Mouse (Mus musculus): ENCODE measurements around the gene Cma1. TPM values are rescaled to one million over a fixed set of nuclear protein-coding genes. Genes with fewer than 3 reads are reported as not detected.

Cma1 gene
- polyA plus RNA-seq, 1 experiment from 2014 or later: 28.3 TPM

DNA sequence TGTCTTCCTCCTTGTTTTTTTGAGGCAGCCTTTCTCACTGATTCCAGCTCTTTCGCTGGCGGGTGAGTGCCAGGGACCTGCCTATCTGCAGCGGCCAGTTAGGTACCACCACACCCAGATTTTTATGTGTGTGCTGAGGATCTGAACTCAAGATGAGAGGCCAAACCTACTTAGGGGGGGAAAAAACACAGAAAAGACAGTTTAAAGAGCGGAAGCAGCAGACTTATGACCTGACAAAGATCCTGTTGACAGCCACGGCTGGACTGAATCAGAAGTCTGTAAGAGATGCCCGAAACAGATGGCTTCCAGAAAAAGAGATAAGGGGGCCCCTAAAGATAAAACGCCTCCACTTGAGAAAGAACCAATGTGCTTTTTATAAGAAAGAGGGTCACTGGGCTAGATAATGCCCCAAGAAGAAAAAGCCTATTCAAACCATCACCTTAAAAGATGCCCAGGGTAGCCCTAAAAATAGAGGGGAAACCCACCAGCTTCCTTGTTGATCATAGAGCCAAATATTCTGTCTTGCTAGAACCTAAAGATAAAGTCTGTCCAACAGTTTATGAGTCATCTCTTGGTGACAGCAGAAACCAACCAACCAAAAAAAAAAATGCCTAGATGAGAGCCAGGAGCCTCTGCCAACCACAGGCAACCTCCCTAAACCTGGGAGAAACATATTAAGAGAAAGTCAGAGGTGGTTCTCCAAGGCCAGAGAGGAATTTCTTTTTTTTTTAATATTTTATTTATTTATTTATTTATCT lies 21.8 kb downstream of the Cma1 start:
- Histone ChIP-seq H3K4me1 (peaks cover 11% of the 10 kb centered on the region; the same call in 1 of the 2 replicates), H3K27me3 (no peaks in the 10 kb centered on the region), H3K9me3 (no peaks in the 10 kb centered on the region), H3K27ac (no peak overlapping the region), H3K36me3 (no peaks in the 10 kb centered on the region), H3K4me3 (no peak overlapping the region), H3K9ac (no peak overlapping the region), H3K4me2 (no peak overlapping the region)
- WGBS: 62% methylated on average over 7 of the region's 7 CpGs
- no peak for ATAC-seq (ENCODE audit: insufficient number of reproducible peaks, insufficient read depth, low FRiP score, low TSS enrichment, low read depth)

DNA sequence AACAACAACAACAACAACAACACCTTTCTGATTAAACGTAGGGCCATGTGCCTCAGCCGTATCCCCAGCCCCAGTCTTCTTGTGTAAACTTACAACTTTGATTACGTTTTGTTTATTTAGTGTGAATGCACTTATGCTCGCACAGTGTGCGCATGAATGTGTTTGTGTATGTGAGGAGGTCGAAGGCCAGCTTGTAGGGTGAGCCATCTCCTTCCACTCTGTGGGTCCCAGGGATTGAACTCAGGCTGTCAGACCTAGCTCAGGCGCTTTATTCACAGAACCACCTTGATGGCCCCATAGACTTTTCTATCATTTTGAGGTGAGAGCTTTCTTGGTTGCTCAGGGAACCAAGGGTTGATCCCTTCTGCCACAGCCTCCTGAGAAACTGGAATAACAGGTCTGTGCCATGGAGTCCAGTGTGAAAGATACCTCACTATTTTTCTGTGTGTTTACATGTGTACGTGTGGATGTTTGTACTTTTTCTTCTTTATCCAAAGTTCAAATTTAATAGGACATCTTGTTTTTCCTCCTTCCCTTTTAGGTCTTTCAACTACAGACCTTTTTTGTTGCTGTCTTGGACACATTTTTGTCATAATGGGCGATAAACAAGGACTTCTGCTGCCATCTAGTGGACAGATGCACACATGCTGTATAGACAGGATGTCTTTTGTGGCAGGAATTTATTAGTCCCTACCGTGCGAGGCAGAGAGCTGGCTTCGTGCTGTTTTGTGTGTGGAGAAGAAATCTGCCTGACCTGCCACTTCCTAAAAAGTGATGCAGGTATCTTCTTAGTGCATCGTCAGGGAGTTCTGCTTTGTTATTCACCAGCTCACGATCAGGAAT lies 26.0 kb downstream of the Cma1 start:
- Histone ChIP-seq H3K4me1 (peaks cover 11% of the 10 kb centered on the region; the same call in 1 of the 2 replicates), H3K36me3 (no peaks in the 10 kb centered on the region), H3K4me3 (no peak overlapping the region), H3K9ac (no peak overlapping the region), H3K27me3 (no peaks in the 10 kb centered on the region), H3K9me3 (no peaks in the 10 kb centered on the region), H3K4me2 (peak overlapping the region; percentile 38), H3K27ac (no peak overlapping the region)
- 0 out of 2 replicates have a peak, but pooled peaks have one; percentile 46 for ATAC-seq (ENCODE audit: insufficient number of reproducible peaks, insufficient read depth, low FRiP score, low TSS enrichment, low read depth)
- 37% methylated on average over 14 of the region's 14 CpGs for WGBS

DNA sequence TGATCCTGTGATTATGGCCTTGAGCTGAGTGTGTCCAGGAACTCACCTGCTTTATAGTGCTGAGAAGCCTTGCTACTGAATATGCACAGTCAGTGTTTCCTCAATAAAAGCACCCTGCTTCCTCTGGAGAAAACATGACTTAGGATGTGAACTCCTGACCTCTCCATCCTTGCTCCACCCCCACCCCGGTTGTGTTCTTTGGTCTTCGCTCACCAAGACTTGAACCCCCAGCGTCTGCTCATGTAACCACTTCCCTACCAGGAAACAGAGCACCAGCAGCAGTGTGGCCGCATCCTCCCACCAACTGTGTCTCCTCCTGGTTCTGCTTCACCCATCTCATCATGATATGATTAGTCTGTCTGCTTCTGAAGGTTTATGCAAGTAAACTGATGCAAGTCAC lies 31.1 kb downstream of the Cma1 start:
- Histone ChIP-seq H3K36me3 (no peaks in the 10 kb centered on the region), H3K9me3 (no peaks in the 10 kb centered on the region), H3K4me3 (no peak overlapping the region), H3K27me3 (no peaks in the 10 kb centered on the region), H3K9ac (no peak overlapping the region), H3K4me2 (no peak overlapping the region), H3K4me1 (no peaks in the 10 kb centered on the region), H3K27ac (no peak overlapping the region)
- WGBS: 49% methylated on average over 4 of the region's 4 CpGs
- no peak for ATAC-seq (ENCODE audit: insufficient number of reproducible peaks, insufficient read depth, low FRiP score, low TSS enrichment, low read depth)

DNA sequence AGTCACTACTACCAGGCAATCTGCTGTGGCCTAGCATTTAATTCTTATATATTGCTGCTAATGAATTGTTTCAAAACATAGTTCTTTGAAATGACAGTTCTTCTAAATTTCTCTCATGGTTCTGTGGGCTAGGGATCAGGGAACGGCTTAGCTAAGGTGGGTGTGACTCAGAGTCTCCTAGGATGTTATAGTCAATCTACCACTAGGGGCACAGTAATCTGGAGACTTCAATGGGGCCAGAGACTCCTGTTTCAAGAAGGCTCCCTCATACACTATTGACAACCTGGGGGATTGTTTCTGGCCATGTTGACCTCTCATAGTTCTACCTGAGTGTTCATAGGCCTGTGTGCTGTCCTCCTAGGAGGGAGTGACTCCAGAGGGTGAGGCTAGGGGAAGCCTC lies 39.0 kb downstream of the Cma1 start:
- H3K27ac ChIP-seq: no peak overlapping the region
- 28% methylated on average over 1 of the region's 1 CpGs for WGBS
- no peak for ATAC-seq (ENCODE audit: insufficient number of reproducible peaks, insufficient read depth, low FRiP score, low TSS enrichment, low read depth)

DNA sequence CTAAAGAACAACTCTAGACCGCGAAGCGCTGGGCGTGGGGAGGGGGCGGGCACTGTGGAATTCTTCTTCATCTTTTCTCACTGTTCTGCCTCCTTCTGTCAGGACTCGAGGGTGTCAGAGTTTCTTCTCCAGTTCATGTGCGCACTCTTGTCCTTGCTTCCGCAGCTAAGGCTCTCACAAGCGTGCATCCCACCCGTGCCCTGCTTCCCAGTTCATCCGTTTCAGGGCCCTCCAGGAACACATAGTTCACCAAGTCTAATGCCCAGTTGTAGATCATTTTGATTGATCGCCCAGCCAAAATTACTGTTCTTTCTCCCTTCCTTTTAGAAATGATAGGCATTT lies 44.1 kb downstream of the Cma1 start:
- WGBS: 5% methylated on average over 12 of the region's 12 CpGs
- Histone ChIP-seq H3K36me3 (peaks cover 32% of the 10 kb centered on the region), H3K4me1 (peaks cover 20% of the 10 kb centered on the region), H3K27me3 (no peaks in the 10 kb centered on the region), H3K9me3 (no peaks in the 10 kb centered on the region), H3K9ac (peak overlapping the region; percentile 77), H3K27ac (peak overlapping the region; percentile 73), H3K4me2 (peak overlapping the region; percentile 74), H3K4me3 (peak overlapping the region; percentile 47)
- no peak for ATAC-seq (ENCODE audit: insufficient number of reproducible peaks, insufficient read depth, low FRiP score, low TSS enrichment, low read depth)

More for the DNA sequence above, 39.0 kb downstream of the Cma1 start:
- no peaks in the 10 kb centered on the region for H3K27me3 ChIP-seq
- no peak overlapping the region for H3K4me3 ChIP-seq
- H3K9me3 ChIP-seq: no peaks in the 10 kb centered on the region
- H3K36me3 ChIP-seq: no peaks in the 10 kb centered on the region
- peaks cover 8% of the 10 kb centered on the region for H3K4me1 ChIP-seq
- no peak overlapping the region for H3K9ac ChIP-seq
- no peak overlapping the region for H3K4me2 ChIP-seq

DNA sequence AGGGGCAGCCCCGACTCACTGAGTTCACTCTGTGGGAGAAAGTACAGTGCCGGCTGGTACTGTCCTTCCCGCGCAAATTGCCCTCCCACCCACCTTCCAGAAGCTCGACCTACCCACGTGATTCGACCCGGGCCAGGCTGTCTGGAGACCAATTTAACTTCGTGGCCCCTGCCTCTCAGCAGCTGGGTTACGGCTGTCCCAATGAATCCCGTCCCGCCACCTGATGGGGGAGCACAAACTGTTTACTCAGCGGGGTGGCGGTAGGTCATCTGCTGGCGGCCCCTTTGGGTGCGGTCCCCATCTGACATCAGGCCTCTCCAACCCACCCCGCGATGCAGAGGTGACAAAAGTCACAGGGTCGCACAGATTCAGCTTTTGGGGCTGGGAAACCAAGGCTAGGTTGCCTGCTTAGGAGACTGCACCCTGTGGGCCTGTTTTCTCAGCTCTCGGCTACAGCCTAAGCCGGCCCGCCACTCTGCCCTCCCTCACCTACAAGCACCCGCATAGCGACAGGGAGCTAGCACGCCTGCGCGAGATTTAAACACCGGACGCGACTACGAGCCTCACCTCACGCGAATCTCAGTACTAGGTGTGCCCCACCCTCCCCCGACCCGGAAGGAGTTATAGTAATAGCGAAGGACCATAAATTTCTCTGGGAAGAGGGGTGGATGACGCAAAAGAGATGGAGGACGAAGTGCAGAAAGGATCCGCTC lies 44.6 kb downstream of the Cma1 start, which contains the start of gene Sdr39u1:
Sdr39u1 (minus strand) TSS at position 593 of the 713 bp plus-strand sequence.
- peak within 1 kb of the TSS; percentile 47 for H3K4me3 ChIP-seq
- no peaks in the 10 kb centered on the region for H3K9me3 ChIP-seq
- H3K4me2 ChIP-seq: peak within 1 kb of the TSS; percentile 74
- H3K27me3 ChIP-seq: no peaks in the 10 kb centered on the region
- H3K27ac ChIP-seq: peak within 1 kb of the TSS; percentile 73
- peaks cover 20% of the 10 kb centered on the region for H3K4me1 ChIP-seq
- H3K9ac ChIP-seq: peak within 1 kb of the TSS; percentile 77
- WGBS: 2% methylated on average over 39 of the region's 39 CpGs
- ATAC-seq (ENCODE audit: insufficient number of reproducible peaks, insufficient read depth, low FRiP score, low TSS enrichment, low read depth): peak; percentile 90
- peaks cover 37% of the 10 kb centered on the region for H3K36me3 ChIP-seq

DNA sequence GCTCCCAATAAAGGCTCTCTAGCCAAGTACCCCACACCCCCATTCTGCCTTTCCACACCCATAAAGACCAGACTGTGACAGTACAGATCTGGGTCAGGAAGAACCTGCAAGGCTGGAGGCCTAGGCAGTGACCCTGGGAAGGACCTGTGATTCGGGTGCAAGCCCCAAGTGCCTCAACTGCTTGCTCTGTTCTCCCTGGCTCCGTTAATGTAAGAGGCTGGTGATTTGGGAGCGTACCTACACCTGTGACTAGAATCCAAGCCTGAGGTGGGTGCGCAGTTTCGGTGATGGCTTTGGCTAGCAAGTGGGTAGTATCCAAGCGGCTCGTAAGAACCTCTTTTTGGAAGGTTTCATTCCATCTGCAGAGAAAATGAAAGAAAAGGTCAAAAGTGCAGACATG lies 45.5 kb downstream of the Cma1 start:
- no peaks in the 10 kb centered on the region for H3K9me3 ChIP-seq
- no peaks in the 10 kb centered on the region for H3K27me3 ChIP-seq
- ATAC-seq (ENCODE audit: insufficient number of reproducible peaks, insufficient read depth, low FRiP score, low TSS enrichment, low read depth): no peak
- H3K4me3 ChIP-seq: peak overlapping the region; percentile 47; the same call in 1 of the 2 replicates
- peak overlapping the region; percentile 32; the same call in 1 of the 2 replicates for H3K9ac ChIP-seq
- peaks cover 20% of the 10 kb centered on the region for H3K4me1 ChIP-seq
- H3K36me3 ChIP-seq: peaks cover 46% of the 10 kb centered on the region
- WGBS: 86% methylated on average over 7 of the region's 7 CpGs
- H3K27ac ChIP-seq: peak overlapping the region; percentile 73
- H3K4me2 ChIP-seq: peak overlapping the region; percentile 74

DNA sequence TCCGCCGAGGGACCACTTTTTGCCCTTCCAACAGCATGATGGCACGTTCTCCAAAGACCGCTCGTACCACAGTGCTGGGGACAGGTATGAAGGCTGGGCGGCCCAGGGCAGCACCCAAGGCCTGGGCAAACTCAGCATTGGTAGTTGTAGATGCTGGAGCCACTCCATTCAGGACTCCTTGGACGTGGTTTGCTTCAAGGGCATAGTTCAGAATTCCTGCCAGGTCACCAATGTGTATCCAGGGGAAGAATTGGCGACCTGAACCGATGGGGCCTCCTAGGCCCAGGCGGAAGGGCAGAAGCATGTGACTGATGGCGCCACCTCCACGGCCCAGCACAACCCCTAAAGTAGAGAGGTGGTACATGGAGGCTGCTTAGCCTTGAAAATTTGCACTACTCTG lies 46.8 kb downstream of the Cma1 start:
- Histone ChIP-seq H3K27ac (no peak overlapping the region), H3K4me1 (peaks cover 20% of the 10 kb centered on the region), H3K36me3 (peaks cover 56% of the 10 kb centered on the region), H3K9ac (no peak overlapping the region), H3K27me3 (no peaks in the 10 kb centered on the region), H3K4me2 (no peak overlapping the region), H3K4me3 (no peak overlapping the region), H3K9me3 (no peaks in the 10 kb centered on the region)
- 93% methylated on average over 12 of the region's 12 CpGs for WGBS
- ATAC-seq (ENCODE audit: insufficient number of reproducible peaks, insufficient read depth, low FRiP score, low TSS enrichment, low read depth): no peak

Other genes with a start within 250 kb of the Cma1 start
- gene Tgm1, start 230.7 kb downstream of the Cma1 start, polyA plus RNA-seq (2015; fragmentation: Nextera tagmentation; extraction: Ambion mirVana): 4.5 and 4.7 TPM in 2 replicates
- gene Rabggta, start 222.4 kb downstream of the Cma1 start, polyA plus RNA-seq (2015; fragmentation: Nextera tagmentation; extraction: Ambion mirVana): 27.6 and 32.2 TPM in 2 replicates
- 84.5 and 102 TPM in 2 replicates for gene Dhrs1, start 199.0 kb downstream of the Cma1 start, polyA plus RNA-seq (2015; fragmentation: Nextera tagmentation; extraction: Ambion mirVana)
- gene Nop9, start 199.0 kb downstream of the Cma1 start, polyA plus RNA-seq (2015; fragmentation: Nextera tagmentation; extraction: Ambion mirVana): 35.5 and 47.6 TPM in 2 replicates
- 0.18 and 1.2 TPM in 2 replicates for gene Cideb, start 186.2 kb downstream of the Cma1 start, polyA plus RNA-seq (2015; fragmentation: Nextera tagmentation; extraction: Ambion mirVana)
- gene Ltb4r2, start 183.2 kb downstream of the Cma1 start, polyA plus RNA-seq (2015; fragmentation: Nextera tagmentation; extraction: Ambion mirVana): 0.51 and 0.56 TPM in 2 replicates
- 0.58 and 1.1 TPM in 2 replicates for gene Ltb4r1, start 178.7 kb downstream of the Cma1 start, polyA plus RNA-seq (2015; fragmentation: Nextera tagmentation; extraction: Ambion mirVana)
- 20.2 and 21.6 TPM in 2 replicates for gene Adcy4, start 160.6 kb downstream of the Cma1 start, polyA plus RNA-seq (2015; fragmentation: Nextera tagmentation; extraction: Ambion mirVana)
- 41.1 and 44.4 TPM in 2 replicates for gene Ripk3, start 155.8 kb downstream of the Cma1 start, polyA plus RNA-seq (2015; fragmentation: Nextera tagmentation; extraction: Ambion mirVana)
- gene Nfatc4, start 121.5 kb downstream of the Cma1 start, polyA plus RNA-seq (2015; fragmentation: Nextera tagmentation; extraction: Ambion mirVana): 156 and 160 TPM in 2 replicates
- 27.8 and 28.1 TPM in 2 replicates for gene Nynrin, start 90.7 kb downstream of the Cma1 start, polyA plus RNA-seq (2015; fragmentation: Nextera tagmentation; extraction: Ambion mirVana)
- 0.28 and 0.30 TPM in 2 replicates for gene Cbln3, start 60.3 kb downstream of the Cma1 start, polyA plus RNA-seq (2015; fragmentation: Nextera tagmentation; extraction: Ambion mirVana)
- gene Khnyn, start 59.7 kb downstream of the Cma1 start, polyA plus RNA-seq (2015; fragmentation: Nextera tagmentation; extraction: Ambion mirVana): 21.0 and 22.0 TPM in 2 replicates
- 79.8 and 85.5 TPM in 2 replicates for gene Sdr39u1, start 44.4 kb downstream of the Cma1 start, polyA plus RNA-seq (2015; fragmentation: Nextera tagmentation; extraction: Ambion mirVana)
- gene Cma2, start 6.3 kb upstream of the Cma1 start, polyA plus RNA-seq (2015; fragmentation: Nextera tagmentation; extraction: Ambion mirVana): 0.29 TPM in 1 of 2 replicates, not detected in the other
- gene Mcpt1, start 73.3 kb upstream of the Cma1 start, polyA plus RNA-seq (2015; fragmentation: Nextera tagmentation; extraction: Ambion mirVana): not detected in 2 replicates
- gene Mcpt9, start 85.8 kb upstream of the Cma1 start, polyA plus RNA-seq (2015; fragmentation: Nextera tagmentation; extraction: Ambion mirVana): not detected in 2 replicates
- 0.39 and 0.41 TPM in 2 replicates for gene Mcpt2, start 97.4 kb upstream of the Cma1 start, polyA plus RNA-seq (2015; fragmentation: Nextera tagmentation; extraction: Ambion mirVana)
- gene Mcpt4, start 117.6 kb upstream of the Cma1 start, polyA plus RNA-seq (2015; fragmentation: Nextera tagmentation; extraction: Ambion mirVana): 1.1 TPM in 1 of 2 replicates, not detected in the other
- 0.44 and 0.48 TPM in 2 replicates for gene Mcpt8, start 140.6 kb upstream of the Cma1 start, polyA plus RNA-seq (2015; fragmentation: Nextera tagmentation; extraction: Ambion mirVana)
- gene Ctsg, start 157.9 kb upstream of the Cma1 start, polyA plus RNA-seq (2015; fragmentation: Nextera tagmentation; extraction: Ambion mirVana): 0.36 TPM in 1 of 2 replicates, not detected in the other
- gene Gzme, start 175.9 kb upstream of the Cma1 start, polyA plus RNA-seq (2015; fragmentation: Nextera tagmentation; extraction: Ambion mirVana): not detected in 2 replicates
- not detected in 2 replicates for gene Gzmd, start 187.9 kb upstream of the Cma1 start, polyA plus RNA-seq (2015; fragmentation: Nextera tagmentation; extraction: Ambion mirVana)
- gene Gzmg, start 214.9 kb upstream of the Cma1 start, polyA plus RNA-seq (2015; fragmentation: Nextera tagmentation; extraction: Ambion mirVana): not detected in 2 replicates
- not detected in 2 replicates for gene Gzmn, start 229.9 kb upstream of the Cma1 start, polyA plus RNA-seq (2015; fragmentation: Nextera tagmentation; extraction: Ambion mirVana)